Mouse (Mus musculus): ENCODE data around the gene Actl9.
A peak's percentile ranks its signal among the peaks of the same experiment; 100 is the strongest.

Gene Actl9

GRCm38 (mm10) chr17:33432019-33432946, at the start of gene Actl9:
Gene Actl9 (plus strand): TSS chr17:33432896.
- no peak for DNase-seq

- no peak for DNase-seq
These were observed 47.0 kb upstream of the Actl9 start for GRCm38 (mm10) chr17:33385705-33386104.

GRCm38 (mm10) chr17:33392271-33392670, 40.4 kb upstream of the Actl9 start:
- no peak for DNase-seq

GRCm38 (mm10) chr17:33394182-33395034, 38.3 kb upstream of the Actl9 start, which contains the start of gene Zfp101:
Gene Zfp101 (minus strand): TSS chr17:33394641.
- DNase-seq, result peak; percentile 93 to 95

- peak; percentile 72 to 81 for DNase-seq
These were observed 6.5 kb downstream of the Actl9 start for GRCm38 (mm10) chr17:33439148-33439547.

- DNase-seq, result peak; percentile 44 to 48
These were observed 7.2 kb downstream of the Actl9 start for GRCm38 (mm10) chr17:33439922-33440321.

- no peak for DNase-seq
These were observed 8.5 kb downstream of the Actl9 start for GRCm38 (mm10) chr17:33441159-33441558.

GRCm38 (mm10) chr17:33456631-33457030, 23.9 kb downstream of the Actl9 start:
- no peak for DNase-seq

- DNase-seq, result peak in 1 of 2 experiments; percentile 26
These were observed 38.5 kb downstream of the Actl9 start for GRCm38 (mm10) chr17:33471206-33471605.

All from lung, adult 18-20 months (tissue).